Mouse (Mus musculus) embryonic facial prominence, embryonic 14.5 days (tissue): ENCODE measurements around the gene Prkn. TPM values are rescaled to one million over a fixed set of nuclear protein-coding genes. Genes with fewer than 3 reads are reported as not detected.

Source experiments
- ATAC-seq: fragments of 200-750 bp; cut with Nextera tagmentation; 2 replicates; pipeline ENCODE4 v1.8.0; 2017; ENCODE audit warnings: low read depth, moderate number of reproducible peaks, moderate TSS enrichment
- DNase-seq: peaks from one replicate; pipeline ENCODE4 v3.0.0-alpha.2; 2015; ENCODE audit warnings: low spot score
- H3K27ac ChIP-seq: fragments of 300-500 bp; sonication (generic); replicated peaks from 2 replicates; pipeline ENCODE4 v1.5.1; 2014; ENCODE audit warnings: low read depth, mild to moderate bottlenecking, low read length, moderate library complexity
- H3K27me3 ChIP-seq: fragments of 300-500 bp; sonication (generic); replicated peaks from 2 replicates; pipeline ENCODE4 v1.6.1; 2014; ENCODE audit warnings: low read length; ENCODE audit not compliant: control insufficient read depth, insufficient read depth
- H3K36me3 ChIP-seq: fragments of 300-500 bp; sonication (generic); 2 replicates; pipeline ENCODE4 v1.6.1; 2014; ENCODE audit warnings: low read length, mixed read lengths; ENCODE audit not compliant: control insufficient read depth, insufficient read depth
- H3K4me1 ChIP-seq: fragments of 300-500 bp; sonication (generic); 2 replicates; pipeline ENCODE4 v1.6.1; 2014; ENCODE audit warnings: antibody characterized with exemption, low read length; ENCODE audit not compliant: control insufficient read depth, insufficient read depth
- H3K4me2 ChIP-seq: fragments of 300-500 bp; sonication (generic); 2 replicates; pipeline ENCODE4 v1.6.1; 2014; ENCODE audit warnings: low read depth, mild to moderate bottlenecking, low read length, moderate library complexity, mixed read lengths
- H3K4me3 ChIP-seq: fragments of 300-500 bp; sonication (generic); 2 replicates; pipeline ENCODE4 v1.5.1; 2014; ENCODE audit warnings: low read depth, mild to moderate bottlenecking, low read length
- H3K9ac ChIP-seq: fragments of 300-500 bp; sonication (generic); 2 replicates; pipeline ENCODE4 v1.6.1; 2014; ENCODE audit warnings: low read depth, mild to moderate bottlenecking, low read length, moderate library complexity, mixed read lengths
- H3K9me3 ChIP-seq: fragments of 300-500 bp; sonication (generic); 2 replicates; pipeline ENCODE4 v1.6.1; 2016; ENCODE audit warnings: low read length; ENCODE audit not compliant: control insufficient read depth
- WGBS: fragments of 180-500 bp; shearing (Covaris S2); extraction: QIAGEN DNeasy Blood & Tissue Kit; methylation state at CpG from one replicate; pipeline ENCODE4 v1.1.7; 2014; 5-methylcytosine and 5-hydroxymethylcytosine counted together
- polyA plus RNA-seq: library from polyadenylated mRNA; unstranded; fragments of >200 nt; fragmentation: Nextera tagmentation; extraction: Ambion mirVana; gene quantifications from 2 replicates; pipeline ENCODE4 v1.2.1, GENCODE M21; 2014

Prkn gene
- polyA plus RNA-seq, 1 experiment from 2014 or later = 2.9 TPM

- no peaks in the 10 kb centered on the region for H3K9me3 ChIP-seq
- H3K4me1 ChIP-seq = peaks cover 7% of the 10 kb centered on the region
- no peak overlapping the region for H3K9ac ChIP-seq
- no peak overlapping the region for H3K4me2 ChIP-seq
- no peak overlapping the region for H3K4me3 ChIP-seq
- H3K27ac ChIP-seq = no peak overlapping the region
- no peaks in the 10 kb centered on the region for H3K27me3 ChIP-seq
- DNase-seq (no peak), ATAC-seq (no peak)
- H3K36me3 ChIP-seq = no peaks in the 10 kb centered on the region
- WGBS = 65% methylated on average over 7 of the region's 7 CpGs
Observed at GRCm38 (mm10) chr17:12047032-12047431, 1206.8 kb downstream of the Prkn start.

- Histone ChIP-seq H3K9me3 (no peaks in the 10 kb centered on the region), H3K4me2 (no peak overlapping the region), H3K27me3 (no peaks in the 10 kb centered on the region), H3K4me3 (no peak overlapping the region), H3K4me1 (peaks cover 7% of the 10 kb centered on the region), H3K9ac (no peak overlapping the region), H3K36me3 (no peaks in the 10 kb centered on the region), H3K27ac (no peak overlapping the region)
- DNase-seq (peak; percentile 73), ATAC-seq (no peak)
- WGBS = 25% methylated on average over 6 of the region's 6 CpGs
Observed at GRCm38 (mm10) chr17:12047523-12047922, 1207.3 kb downstream of the Prkn start.

- H3K9me3 ChIP-seq = no peaks in the 10 kb centered on the region
- H3K27ac ChIP-seq = no peak overlapping the region
- peaks cover 7% of the 10 kb centered on the region for H3K4me1 ChIP-seq
- no peaks in the 10 kb centered on the region for H3K27me3 ChIP-seq
- peak; percentile 48 for DNase-seq
- no peaks in the 10 kb centered on the region for H3K36me3 ChIP-seq
- WGBS = 67% methylated on average over 9 of the region's 9 CpGs
- no peak overlapping the region for H3K9ac ChIP-seq
- ATAC-seq = no peak
- H3K4me2 ChIP-seq = no peak overlapping the region
- no peak overlapping the region for H3K4me3 ChIP-seq
Observed at GRCm38 (mm10) chr17:12048695-12049490, 1208.7 kb downstream of the Prkn start.

GRCm38 (mm10) chr17:12050261-12050660 lies 1210.1 kb downstream of the Prkn start:
- no peak for ATAC-seq
- Histone ChIP-seq H3K36me3 (no peaks in the 10 kb centered on the region), H3K27me3 (no peaks in the 10 kb centered on the region), H3K4me2 (no peak overlapping the region), H3K9me3 (no peaks in the 10 kb centered on the region), H3K4me1 (no peaks in the 10 kb centered on the region; the same call in 1 of the 2 replicates), H3K27ac (no peak overlapping the region), H3K9ac (no peak overlapping the region), H3K4me3 (no peak overlapping the region)
- WGBS = 87% methylated on average over 5 of the region's 5 CpGs
- no peak for DNase-seq

GRCm38 (mm10) chr17:12051031-12051430 lies 1210.8 kb downstream of the Prkn start:
- no peaks in the 10 kb centered on the region for H3K27me3 ChIP-seq
- no peak for DNase-seq
- H3K4me2 ChIP-seq = no peak overlapping the region
- H3K4me3 ChIP-seq = no peak overlapping the region
- no peaks in the 10 kb centered on the region for H3K9me3 ChIP-seq
- ATAC-seq = no peak
- no peak overlapping the region for H3K9ac ChIP-seq
- no peak overlapping the region for H3K27ac ChIP-seq
- H3K4me1 ChIP-seq = no peaks in the 10 kb centered on the region; the same call in 1 of the 2 replicates
- no peaks in the 10 kb centered on the region for H3K36me3 ChIP-seq
- WGBS = 85% methylated on average over 3 of the region's 3 CpGs

- H3K4me1 ChIP-seq = no peaks in the 10 kb centered on the region; the same call in 1 of the 2 replicates
- no peaks in the 10 kb centered on the region for H3K27me3 ChIP-seq
- ATAC-seq (no peak), DNase-seq (no peak)
- no peaks in the 10 kb centered on the region for H3K36me3 ChIP-seq
- H3K9ac ChIP-seq = no peak overlapping the region
- no peaks in the 10 kb centered on the region for H3K9me3 ChIP-seq
- H3K4me3 ChIP-seq = no peak overlapping the region
- WGBS = 86% methylated on average over 12 of the region's 12 CpGs
- H3K4me2 ChIP-seq = no peak overlapping the region
- H3K27ac ChIP-seq = no peak overlapping the region
Observed at GRCm38 (mm10) chr17:12052651-12053050, 1212.5 kb downstream of the Prkn start.

GRCm38 (mm10) chr17:12059041-12059440 lies 1218.9 kb downstream of the Prkn start:
- DNase-seq = no peak
- Histone ChIP-seq H3K36me3 (no peaks in the 10 kb centered on the region), H3K27me3 (no peaks in the 10 kb centered on the region), H3K4me1 (no peaks in the 10 kb centered on the region), H3K9me3 (0 out of 2 replicates have a peak, but pooled peaks cover 3% of the 10 kb centered on the region), H3K4me2 (no peak overlapping the region), H3K4me3 (no peak overlapping the region), H3K27ac (no peak overlapping the region), H3K9ac (no peak overlapping the region)
- ATAC-seq = no peak
- WGBS = 88% methylated on average over 6 of the region's 6 CpGs

- H3K4me2 ChIP-seq = no peak overlapping the region
- no peak overlapping the region for H3K4me3 ChIP-seq
- no peak overlapping the region for H3K9ac ChIP-seq
- DNase-seq (no peak), ATAC-seq (no peak)
- no peaks in the 10 kb centered on the region for H3K27me3 ChIP-seq
- H3K36me3 ChIP-seq = no peaks in the 10 kb centered on the region
- no peak overlapping the region for H3K27ac ChIP-seq
- H3K4me1 ChIP-seq = no peaks in the 10 kb centered on the region
- 0 out of 2 replicates have a peak, but pooled peaks cover 3% of the 10 kb centered on the region for H3K9me3 ChIP-seq
- 89% methylated on average over 10 of the region's 10 CpGs for WGBS
Observed at GRCm38 (mm10) chr17:12061381-12061780, 1221.2 kb downstream of the Prkn start.

- Histone ChIP-seq H3K36me3 (no peaks in the 10 kb centered on the region), H3K4me2 (no peak overlapping the region), H3K9me3 (0 out of 2 replicates have a peak, but pooled peaks cover 3% of the 10 kb centered on the region), H3K4me3 (no peak overlapping the region), H3K27me3 (no peaks in the 10 kb centered on the region), H3K4me1 (no peaks in the 10 kb centered on the region), H3K9ac (no peak overlapping the region), H3K27ac (no peak overlapping the region)
- DNase-seq (no peak), ATAC-seq (no peak)
- WGBS = 66% methylated on average over 3 of the region's 3 CpGs
Observed at GRCm38 (mm10) chr17:12062861-12063260, 1222.7 kb downstream of the Prkn start.
